Mouse (Mus musculus) megakaryocyte progenitor cell, adult 5-6 weeks (primary cell): Measurements from ENCODE around the gene Maz. TPM values are rescaled to one million over a fixed set of nuclear protein-coding genes. Genes with fewer than 3 reads are reported as not detected.
A peak's percentile ranks its signal among the peaks of the same experiment; 100 is the strongest.

Source experiments
- ATAC-seq: replicated peaks from 2 replicates; pipeline ENCODE4 v1.8.0; 2016; ENCODE audit warnings: mild to moderate bottlenecking, moderate TSS enrichment, inconsistent platforms; ENCODE audit not compliant: poor library complexity
- total RNA-seq, 2 experiments: library from RNA; stranded (forward) in 1 of 2; stranded (reverse) in 1 of 2; fragments of 157-497, 149-512 nt in 1 of 2; fragments of 200-1000 nt in 1 of 2; gene quantifications; 2 replicates each; pipeline versions ENCODE4 v1.2.3 to v1.2.4; 2015 to 2017

Gene Maz
- total RNA-seq (2015) (93.4 and 103 TPM in 2 replicates), total RNA-seq (2017) (64.2 and 64.5 TPM in 2 replicates)

- ATAC-seq: peak; percentile 72
Observed at GRCm38 (mm10) chr7:127026984-127027726, at the start of gene Maz. Gene Maz, minus strand, starts transcription at chr7:127027037.

- no peak for ATAC-seq
Observed at GRCm38 (mm10) chr7:127076188-127076587, 49.4 kb upstream of the Maz start.

GRCm38 (mm10) chr7:127073221-127073620 lies 46.4 kb upstream of the Maz start:
- no peak for ATAC-seq

- no peak for ATAC-seq
Observed at GRCm38 (mm10) chr7:127070871-127071413, 44.1 kb upstream of the Maz start.

- ATAC-seq: no peak
Observed at GRCm38 (mm10) chr7:127066317-127066716, 39.5 kb upstream of the Maz start.

- peak; percentile 39; the same call in 1 of the 2 replicates for ATAC-seq
Observed at GRCm38 (mm10) chr7:127065538-127065937, 38.7 kb upstream of the Maz start.

GRCm38 (mm10) chr7:127055026-127055585 lies 28.3 kb upstream of the Maz start:
- ATAC-seq: no peak

GRCm38 (mm10) chr7:127041851-127042672 lies 15.2 kb upstream of the Maz start, which contains the start of gene Kif22:
Gene Kif22, minus strand, starts transcription at chr7:127042471.
- ATAC-seq: peak; percentile 99

- no peak for ATAC-seq
Observed at GRCm38 (mm10) chr7:127031244-127031643, 4.4 kb upstream of the Maz start.

- ATAC-seq: no peak
Observed at GRCm38 (mm10) chr7:127030172-127030571, 3.3 kb upstream of the Maz start.

GRCm38 (mm10) chr7:127027885-127028284 lies 1.0 kb upstream of the Maz start:
- no peak for ATAC-seq

- peak; percentile 0; the same call in 1 of the 2 replicates for ATAC-seq
Observed at GRCm38 (mm10) chr7:127026616-127026983, 237 bp downstream of the Maz start.

GRCm38 (mm10) chr7:127026161-127026600 lies 656 bp downstream of the Maz start:
- 0 out of 2 replicates have a peak, but pooled peaks have one; percentile 6 for ATAC-seq

- ATAC-seq: no peak
Observed at GRCm38 (mm10) chr7:127025556-127026160, 1.2 kb downstream of the Maz start.

GRCm38 (mm10) chr7:127024755-127025555 lies 1.9 kb downstream of the Maz start:
- peak; percentile 20 for ATAC-seq

- no peak for ATAC-seq
Observed at GRCm38 (mm10) chr7:127023896-127024690, 2.7 kb downstream of the Maz start.

GRCm38 (mm10) chr7:127023272-127023691 lies 3.6 kb downstream of the Maz start:
- ATAC-seq: no peak

- ATAC-seq: no peak
Observed at GRCm38 (mm10) chr7:127022528-127023271, 4.1 kb downstream of the Maz start.
